Mouse (Mus musculus): Measurements from ENCODE around the gene Gosr2.

Gosr2 gene

GRCm38 (mm10) chr11:103646301-103646700, 51.4 kb downstream of the Gosr2 start:
- DNase-seq (ENCODE audit: low read depth): no peak

DNA sequence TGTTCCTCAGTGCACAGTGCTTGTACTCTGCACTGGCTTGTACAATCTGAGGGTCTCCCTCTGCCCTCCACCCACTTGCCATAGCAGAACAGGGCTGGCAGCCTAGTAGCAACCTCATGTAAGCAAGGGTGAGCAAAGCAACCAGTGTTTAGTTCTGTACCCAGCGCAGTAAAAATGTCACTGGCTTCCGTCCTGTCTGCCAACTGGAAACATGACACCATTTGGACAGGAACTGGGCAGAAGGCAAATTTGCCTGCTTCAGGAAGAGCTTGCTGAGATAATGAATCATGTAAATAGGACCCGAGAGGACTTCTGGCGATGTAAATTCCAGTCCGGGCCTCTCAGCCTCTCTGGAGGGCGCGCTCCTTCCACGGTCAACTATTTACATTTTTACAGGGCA, 52.0 kb downstream of the Gosr2 start:
- no peak for DNase-seq (ENCODE audit: low read depth)

- no peak for DNase-seq (ENCODE audit: low read depth)
These were observed 54.5 kb downstream of the Gosr2 start for GRCm38 (mm10) chr11:103643211-103643610.

GRCm38 (mm10) chr11:103639407-103639946, 58.2 kb downstream of the Gosr2 start:
- DNase-seq (ENCODE audit: low read depth): peak; percentile 65

- DNase-seq (ENCODE audit: low read depth): no peak
These were observed 58.9 kb downstream of the Gosr2 start, which contains the start of gene Lyzl6 for GRCm38 (mm10) chr11:103638790-103639189. Gene Lyzl6 (minus strand): TSS chr11:103638890.

DNA sequence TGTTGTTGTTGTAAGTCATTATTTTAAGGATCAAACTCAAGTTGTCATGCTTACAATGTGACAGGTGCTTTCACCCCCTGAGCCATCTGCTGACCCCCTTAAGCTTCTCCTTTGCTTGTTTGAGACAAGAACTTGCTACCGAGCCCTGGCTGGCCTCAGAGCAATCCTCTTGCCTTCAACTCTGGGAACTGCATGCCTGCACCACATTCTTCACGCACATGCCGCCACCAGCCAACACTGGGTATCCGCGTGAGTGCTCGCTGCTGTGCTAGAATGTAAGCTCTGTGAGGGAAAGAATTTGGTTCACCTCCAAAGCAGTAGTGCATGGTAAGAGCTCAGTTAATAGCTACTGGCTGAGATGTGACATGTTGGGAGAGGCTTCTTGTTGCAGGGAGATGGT, 61.4 kb downstream of the Gosr2 start:
- DNase-seq (ENCODE audit: low read depth): no peak

DNA sequence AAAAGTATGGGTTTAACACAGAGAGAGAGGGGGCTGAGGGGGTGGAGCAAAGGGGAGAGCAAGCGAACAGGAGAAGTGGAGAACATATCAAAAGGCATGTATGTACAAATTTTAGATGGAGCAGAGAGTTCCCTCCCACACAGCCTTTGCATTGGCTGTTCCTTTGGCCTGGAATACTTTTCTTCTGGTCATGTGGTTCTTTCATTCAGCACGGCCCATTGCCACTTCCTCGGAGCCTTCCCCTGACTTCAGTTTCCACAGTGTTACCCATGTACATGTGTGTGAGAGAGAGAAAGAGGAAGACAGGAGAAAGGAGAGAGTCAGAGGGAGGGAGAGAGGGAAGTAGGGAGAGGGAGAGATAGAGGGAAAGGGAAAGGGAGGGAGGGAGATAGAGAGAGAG, 62.2 kb downstream of the Gosr2 start:
- DNase-seq (ENCODE audit: low read depth): no peak

DNA sequence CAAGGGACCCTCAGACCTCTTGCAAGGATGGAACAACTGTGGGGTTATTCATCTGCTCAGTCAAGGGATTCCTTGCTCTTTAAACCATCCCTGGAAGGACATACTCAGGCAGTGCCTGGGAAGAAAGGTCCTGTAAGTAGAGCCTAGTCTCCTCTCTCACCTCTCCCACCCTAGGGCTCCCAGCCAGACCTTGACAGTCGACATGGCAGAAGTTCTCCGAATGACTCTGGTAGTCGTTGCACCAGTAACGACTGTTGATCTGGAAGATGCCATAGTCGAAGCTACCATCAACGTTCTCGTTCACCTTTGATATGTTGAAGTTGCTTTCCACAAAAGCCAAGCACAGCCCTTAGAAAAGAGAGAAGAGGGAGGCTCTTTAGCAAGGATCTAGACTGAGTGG, 62.9 kb downstream of the Gosr2 start:
- DNase-seq (ENCODE audit: low read depth): no peak

GRCm38 (mm10) chr11:103627453-103627852, 70.2 kb downstream of the Gosr2 start:
- no peak for DNase-seq (ENCODE audit: low read depth)
